Mouse (Mus musculus) liver, embryonic 14.5 days (tissue): Measurements from ENCODE around the gene Lmf1. TPM values are rescaled to one million over a fixed set of nuclear protein-coding genes. Genes with fewer than 3 reads are reported as not detected.

Source experiments
- ATAC-seq: fragments of 200-750 bp; cut with Nextera tagmentation; 2 replicates; pipeline ENCODE4 v1.8.0; 2017; ENCODE audit warnings: moderate number of reproducible peaks, mild to moderate bottlenecking, moderate library complexity; ENCODE audit not compliant: insufficient read depth
- DNase-seq, 3 experiments: peaks; one replicate each; pipeline ENCODE4 v3.0.0-alpha.2; 2012 to 2013; ENCODE audit warnings: low read depth in 3 of 3, low spot score in 3 of 3
- H3K27ac ChIP-seq: fragments of 300-500 bp; sonication (generic); 2 replicates; pipeline ENCODE4 v1.5.1; 2014; ENCODE audit warnings: moderate library complexity, mild to moderate bottlenecking, control low read depth, inconsistent platforms
- H3K27me3 ChIP-seq: fragments of 300-500 bp; sonication (generic); 2 replicates; pipeline ENCODE4 v1.6.1; 2014; ENCODE audit warnings: mild to moderate bottlenecking, low read length, moderate library complexity; ENCODE audit not compliant: control insufficient read depth, insufficient read depth
- H3K36me3 ChIP-seq: fragments of 300-500 bp; sonication (generic); replicated peaks from 2 replicates; pipeline ENCODE4 v1.6.1; 2014; ENCODE audit warnings: low read depth; ENCODE audit not compliant: control insufficient read depth, insufficient read depth
- H3K4me1 ChIP-seq, 2 experiments: fragments of 200-500 bp in 1 of 2; fragments of 300-500 bp in 1 of 2; sonication (generic) in 1 of 2; replicated peaks; 2 replicates each; pipeline ENCODE4 v1.6.1; 2012 to 2014; ENCODE audit warnings: antibody characterized with exemption in 1 of 2, inconsistent platforms in 1 of 2, low read length in 1 of 2; ENCODE audit not compliant: control insufficient read depth in 2 of 2, insufficient read depth in 2 of 2
- H3K4me2 ChIP-seq: fragments of 300-500 bp; sonication (generic); 2 replicates; pipeline ENCODE4 v1.6.1; 2014; ENCODE audit warnings: low read depth, mild to moderate bottlenecking, control low read depth, moderate library complexity
- H3K4me3 ChIP-seq, 2 experiments: fragments of 200-500 bp in 1 of 2; fragments of 300-500 bp in 1 of 2; sonication (generic) in 1 of 2; 2 replicates each; pipeline ENCODE4 v1.5.1; 2012 to 2014; ENCODE audit warnings: low read depth in 2 of 2, low read length in 2 of 2, mild to moderate bottlenecking in 2 of 2, control low read depth in 1 of 2, inconsistent platforms in 1 of 2, moderate library complexity in 1 of 2; ENCODE audit not compliant: insufficient read depth in 1 of 2
- H3K9ac ChIP-seq: fragments of 300-500 bp; sonication (generic); replicated peaks from 2 replicates; pipeline ENCODE4 v1.6.1; 2014; ENCODE audit warnings: mild to moderate bottlenecking, control low read depth, moderate library complexity
- H3K9me3 ChIP-seq: fragments of 300-500 bp; sonication (generic); 2 replicates; pipeline ENCODE4 v1.6.1; 2016; ENCODE audit warnings: low read length, mixed read lengths; ENCODE audit not compliant: control insufficient read depth
- CTCF ChIP-seq: IDR thresholded peaks from 2 replicates; pipeline ENCODE4 v1.5.1; 2016; ENCODE audit warnings: antibody characterized with exemption, low read depth, control low read depth
- EP300 ChIP-seq: IDR thresholded peaks from 2 replicates; pipeline ENCODE4 v1.6.1; 2016; ENCODE audit warnings: antibody characterized with exemption, low read depth
- WGBS: fragments of 180-500 bp; shearing (Covaris S2); extraction: QIAGEN DNeasy Blood & Tissue Kit; methylation state at CpG from one replicate; pipeline ENCODE4 v1.1.7; 2014; ENCODE audit not compliant: insufficient replicate concordance; 5-methylcytosine and 5-hydroxymethylcytosine counted together
- polyA plus RNA-seq, 2 experiments: library from polyadenylated mRNA; depleted of rRNA in 1 of 2; stranded (reverse) in 1 of 2; unstranded in 1 of 2; fragments of >200 nt; fragmentation: Nextera tagmentation in 1 of 2; extraction: Ambion mirVana in 1 of 2; gene quantifications; 2 replicates each; pipeline versions ENCODE4 v1.2.1 to v1.2.3; 2012 to 2014

Gene Lmf1
- polyA plus RNA-seq, 2 experiments = 3.4 to 9.3 TPM

DNA sequence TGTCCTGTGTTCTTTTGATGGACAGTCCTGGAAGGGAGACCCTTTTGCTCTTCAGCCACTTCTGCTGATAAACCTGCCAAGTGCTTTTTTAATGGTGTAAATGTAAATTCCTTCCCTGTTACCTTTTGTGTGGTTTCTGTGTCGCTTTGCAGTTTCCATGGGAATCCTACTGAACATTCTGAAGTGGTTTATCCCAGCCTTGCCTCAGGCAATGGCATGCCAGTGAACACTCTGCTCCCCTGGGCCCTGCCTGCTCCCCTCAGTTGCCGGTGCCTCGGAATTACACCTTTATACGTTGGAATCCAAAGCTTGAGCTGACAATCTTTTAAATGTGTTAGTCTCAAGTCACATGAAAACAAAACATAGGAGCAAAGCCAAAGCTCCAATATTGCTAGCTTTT, 62.1 kb downstream of the Lmf1 start:
- DNase-seq = no peak
- no peaks in the 10 kb centered on the region for H3K27me3 ChIP-seq
- WGBS = 69% methylated on average over 4 of the region's 4 CpGs
- H3K27ac ChIP-seq = no peak overlapping the region
- H3K4me3 ChIP-seq = no peak overlapping the region
- H3K4me1 ChIP-seq = no peaks in the 10 kb centered on the region
- H3K9ac ChIP-seq = no peak overlapping the region
- no peaks in the 10 kb centered on the region for H3K9me3 ChIP-seq
- TF ChIP-seq CTCF (no peak), EP300 (no peak)
- no peak for ATAC-seq
- H3K4me2 ChIP-seq = no peak overlapping the region
- no peaks in the 10 kb centered on the region for H3K36me3 ChIP-seq

GRCm38 (mm10) chr17:25642032-25642431, 63.1 kb downstream of the Lmf1 start:
- no peak for DNase-seq
- Histone ChIP-seq H3K27ac (no peak overlapping the region), H3K36me3 (no peaks in the 10 kb centered on the region), H3K4me2 (no peak overlapping the region), H3K9me3 (no peaks in the 10 kb centered on the region), H3K4me3 (no peak overlapping the region), H3K27me3 (no peaks in the 10 kb centered on the region), H3K4me1 (no peaks in the 10 kb centered on the region), H3K9ac (no peak overlapping the region)
- 66% methylated on average over 8 of the region's 8 CpGs for WGBS
- no peak for TF ChIP-seq CTCF
- no peak for TF ChIP-seq EP300
- ATAC-seq = no peak

GRCm38 (mm10) chr17:25643517-25644294, 64.8 kb downstream of the Lmf1 start:
- H3K9ac ChIP-seq = no peak overlapping the region
- no peaks in the 10 kb centered on the region for H3K9me3 ChIP-seq
- no peak overlapping the region for H3K27ac ChIP-seq
- H3K4me2 ChIP-seq = no peak overlapping the region
- TF ChIP-seq CTCF (no peak), EP300 (no peak)
- DNase-seq = no peak
- no peaks in the 10 kb centered on the region for H3K4me1 ChIP-seq
- 77% methylated on average over 13 of the region's 13 CpGs for WGBS
- no peak for ATAC-seq
- H3K36me3 ChIP-seq = no peaks in the 10 kb centered on the region
- no peaks in the 10 kb centered on the region for H3K27me3 ChIP-seq
- H3K4me3 ChIP-seq = no peak overlapping the region

DNA sequence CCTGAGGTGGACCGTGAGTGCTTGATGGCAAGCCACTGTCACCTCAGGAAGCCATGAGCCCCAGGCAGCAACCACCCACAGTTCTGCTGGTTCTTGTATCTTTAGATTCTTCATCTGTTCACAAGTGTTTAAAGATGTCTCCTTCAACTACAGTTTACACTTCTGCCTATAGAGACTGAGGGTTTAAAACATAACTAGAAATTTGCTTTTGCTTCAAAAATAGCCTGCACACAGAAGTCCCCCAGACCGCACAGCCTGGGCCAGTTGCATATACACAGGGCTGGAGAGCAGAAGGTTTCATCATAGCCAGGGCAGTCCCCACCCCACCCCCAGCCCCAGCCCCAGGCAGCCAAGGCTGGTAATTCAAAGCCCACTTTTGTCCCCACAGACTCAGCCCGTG, 65.9 kb downstream of the Lmf1 start:
- no peak overlapping the region for H3K4me3 ChIP-seq
- WGBS = 78% methylated on average over 3 of the region's 3 CpGs
- ATAC-seq (no peak), DNase-seq (no peak)
- H3K27me3 ChIP-seq = no peaks in the 10 kb centered on the region
- H3K4me1 ChIP-seq = no peaks in the 10 kb centered on the region
- H3K9me3 ChIP-seq = no peaks in the 10 kb centered on the region
- no peak overlapping the region for H3K9ac ChIP-seq
- TF ChIP-seq CTCF (no peak), EP300 (no peak)
- H3K4me2 ChIP-seq = no peak overlapping the region
- H3K27ac ChIP-seq = no peak overlapping the region
- H3K36me3 ChIP-seq = no peaks in the 10 kb centered on the region

GRCm38 (mm10) chr17:25645661-25646060, 66.8 kb downstream of the Lmf1 start:
- no peak for TF ChIP-seq CTCF
- TF ChIP-seq EP300 = no peak
- WGBS = 73% methylated on average over 9 of the region's 9 CpGs
- Histone ChIP-seq H3K36me3 (no peaks in the 10 kb centered on the region), H3K9ac (no peak overlapping the region), H3K27me3 (no peaks in the 10 kb centered on the region), H3K4me3 (no peak overlapping the region), H3K4me2 (no peak overlapping the region), H3K9me3 (no peaks in the 10 kb centered on the region), H3K4me1 (no peaks in the 10 kb centered on the region), H3K27ac (no peak overlapping the region)
- ATAC-seq (no peak), DNase-seq (no peak)
